Mouse (Mus musculus) forebrain, embryonic 15.5 days (tissue): ENCODE measurements around the gene Plcg2. TPM values are rescaled to one million over a fixed set of nuclear protein-coding genes. Genes with fewer than 3 reads are reported as not detected.

Experiments used
- ATAC-seq: fragments of 200-750 bp; cut with Nextera tagmentation; replicated peaks from 2 replicates; pipeline ENCODE4 v1.8.0; 2017; ENCODE audit warnings: mild to moderate bottlenecking, moderate TSS enrichment, moderate library complexity
- H3K27ac ChIP-seq: fragments of 300-500 bp; sonication (generic); replicated peaks from 2 replicates; pipeline ENCODE4 v1.5.1; 2015; ENCODE audit warnings: mild to moderate bottlenecking, inconsistent platforms
- H3K27me3 ChIP-seq: fragments of 300-500 bp; sonication (generic); 2 replicates; pipeline ENCODE4 v1.6.1; 2015; ENCODE audit warnings: inconsistent platforms
- H3K36me3 ChIP-seq: fragments of 300-500 bp; sonication (generic); 2 replicates; pipeline ENCODE4 v1.6.1; 2015; ENCODE audit warnings: mild to moderate bottlenecking, inconsistent platforms
- H3K4me1 ChIP-seq: fragments of 300-500 bp; sonication (generic); 2 replicates; pipeline ENCODE4 v1.6.1; 2015; ENCODE audit warnings: inconsistent platforms
- H3K4me2 ChIP-seq: fragments of 300-500 bp; sonication (generic); replicated peaks from 2 replicates; pipeline ENCODE4 v1.6.1; 2015; ENCODE audit warnings: mild to moderate bottlenecking, inconsistent platforms
- H3K4me3 ChIP-seq: fragments of 300-500 bp; sonication (generic); 2 replicates; pipeline ENCODE4 v1.5.1; 2015; ENCODE audit warnings: mild to moderate bottlenecking, inconsistent platforms
- H3K9ac ChIP-seq: fragments of 300-500 bp; sonication (generic); replicated peaks from 2 replicates; pipeline ENCODE4 v1.6.1; 2015; ENCODE audit warnings: mild to moderate bottlenecking, inconsistent platforms
- H3K9me3 ChIP-seq: fragments of 300-500 bp; sonication (generic); 2 replicates; pipeline ENCODE4 v1.6.1; 2016; ENCODE audit warnings: inconsistent platforms
- WGBS: fragments of 180-500 bp; shearing (Covaris S2); methylation state at CpG from one replicate; pipeline ENCODE4 v1.1.7; 2015; ENCODE audit warnings: mixed read lengths; 5-methylcytosine and 5-hydroxymethylcytosine counted together
- polyA plus RNA-seq: library from polyadenylated mRNA; unstranded; fragments of >200 nt; fragmentation: Nextera tagmentation; extraction: Ambion mirVana; gene quantifications from 2 replicates; pipeline ENCODE4 v1.2.1, GENCODE M21; 2015

The Plcg2 gene
- polyA plus RNA-seq, 1 experiment from 2014 or later: 0.89 TPM

DNA sequence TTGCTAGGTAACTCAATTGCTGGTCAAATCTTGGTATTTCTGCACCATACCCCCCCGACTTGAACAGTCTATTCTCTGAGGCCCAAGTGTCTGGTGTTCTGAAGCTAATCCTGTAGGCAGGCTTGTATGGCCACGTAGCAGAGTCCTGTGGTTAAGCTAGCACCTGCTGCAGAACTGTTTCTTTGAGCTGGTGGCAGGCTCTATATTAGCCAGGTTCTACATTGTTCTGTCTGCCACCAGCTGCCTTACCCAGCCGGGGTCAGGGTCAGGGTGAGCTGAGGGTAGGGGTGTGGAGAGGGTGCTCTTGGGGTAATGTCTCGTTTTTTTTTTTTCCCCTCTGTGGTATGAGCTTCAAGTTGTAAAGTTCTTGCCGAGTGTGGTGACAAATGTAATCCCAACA lies 31.1 kb downstream of the Plcg2 start:
- H3K27me3 ChIP-seq: no peaks in the 10 kb centered on the region
- H3K9ac ChIP-seq: no peak overlapping the region
- H3K4me2 ChIP-seq: no peak overlapping the region
- H3K27ac ChIP-seq: no peak overlapping the region
- no peak for ATAC-seq
- no peaks in the 10 kb centered on the region for H3K4me1 ChIP-seq
- 73% methylated on average over 5 of the region's 5 CpGs for WGBS
- H3K36me3 ChIP-seq: no peaks in the 10 kb centered on the region
- H3K4me3 ChIP-seq: no peak overlapping the region
- no peaks in the 10 kb centered on the region for H3K9me3 ChIP-seq

DNA sequence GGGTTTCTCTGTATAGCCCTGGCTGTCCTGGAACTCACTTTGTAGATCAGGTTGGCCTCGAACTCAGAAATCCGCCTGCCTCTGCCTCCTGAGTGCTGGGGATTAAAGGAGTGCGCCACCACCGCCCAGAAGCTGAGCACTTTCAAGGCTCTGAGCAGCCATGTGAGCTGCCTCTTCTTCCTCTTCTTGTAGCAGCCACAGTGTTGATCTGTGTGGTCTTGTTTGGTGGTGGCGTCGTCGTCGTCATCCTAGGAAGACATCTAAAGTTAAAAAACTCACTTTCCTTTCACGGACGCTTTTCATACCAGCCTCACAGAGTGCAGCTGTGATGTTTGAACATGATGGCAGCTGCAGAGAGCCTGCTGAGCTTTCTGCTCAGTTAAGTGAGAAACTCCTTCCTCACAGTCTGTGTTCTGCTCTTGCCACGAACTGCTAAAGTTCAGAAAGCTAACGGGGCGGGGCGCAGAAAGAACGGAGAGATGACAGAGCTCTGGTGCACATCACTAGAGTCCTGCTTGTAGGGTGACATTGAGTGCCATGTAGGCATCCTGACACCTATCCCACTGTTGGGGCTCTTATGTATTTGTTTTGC lies 34.4 kb downstream of the Plcg2 start:
- WGBS: 92% methylated on average over 15 of the region's 15 CpGs
- Histone ChIP-seq H3K27me3 (no peaks in the 10 kb centered on the region), H3K4me3 (no peak overlapping the region), H3K4me1 (no peaks in the 10 kb centered on the region), H3K4me2 (no peak overlapping the region), H3K27ac (no peak overlapping the region), H3K9me3 (no peaks in the 10 kb centered on the region), H3K36me3 (no peaks in the 10 kb centered on the region), H3K9ac (no peak overlapping the region)
- no peak for ATAC-seq

DNA sequence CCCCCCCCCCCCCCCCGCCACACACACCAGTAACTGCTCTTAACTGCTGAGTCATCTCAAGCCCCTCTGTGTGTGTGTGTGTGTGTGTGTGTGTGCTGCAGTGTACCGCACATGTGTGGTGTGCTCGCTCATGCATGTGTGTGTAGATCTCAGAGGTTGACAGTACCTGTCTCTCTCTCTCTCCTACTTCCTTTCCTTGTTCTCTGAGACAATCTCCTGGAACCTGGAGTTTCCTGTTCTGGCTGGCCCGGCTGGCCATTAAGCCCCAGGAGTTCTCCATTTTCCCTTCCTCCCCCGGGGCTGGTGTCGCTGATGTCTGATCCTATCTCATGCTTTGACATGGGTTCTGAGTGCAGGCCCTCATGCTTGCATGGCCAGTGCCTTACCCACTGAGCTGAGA lies 38.8 kb downstream of the Plcg2 start:
- WGBS: 71% methylated on average over 5 of the region's 6 CpGs

DNA sequence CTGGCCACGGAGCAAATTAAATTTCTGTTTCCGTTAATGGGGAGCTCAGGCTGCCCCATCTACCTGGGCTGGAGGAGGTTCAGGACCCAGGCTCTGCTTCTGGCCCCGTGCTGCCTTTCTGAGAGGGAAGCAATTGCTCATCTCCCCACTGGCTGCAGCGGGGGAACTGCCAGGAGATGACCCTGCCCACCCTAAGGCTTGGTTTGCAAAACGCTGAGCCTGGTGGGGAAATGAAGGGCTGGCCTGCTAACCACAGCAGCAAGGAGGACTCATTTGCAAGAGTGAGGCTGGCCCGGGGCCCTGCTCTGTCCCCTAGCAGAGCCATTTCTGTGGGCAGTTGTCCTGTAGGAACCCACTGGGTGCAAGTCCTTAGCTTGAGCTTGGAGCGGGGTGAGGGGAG lies 39.7 kb downstream of the Plcg2 start:
- H3K4me1 ChIP-seq: no peaks in the 10 kb centered on the region
- 78% methylated on average over 7 of the region's 7 CpGs for WGBS
- H3K9ac ChIP-seq: no peak overlapping the region
- no peak overlapping the region for H3K27ac ChIP-seq
- no peaks in the 10 kb centered on the region for H3K9me3 ChIP-seq
- no peak for ATAC-seq
- no peaks in the 10 kb centered on the region for H3K27me3 ChIP-seq
- no peak overlapping the region for H3K4me3 ChIP-seq
- no peaks in the 10 kb centered on the region for H3K36me3 ChIP-seq
- H3K4me2 ChIP-seq: no peak overlapping the region

More for the DNA sequence above, 38.8 kb downstream of the Plcg2 start:
- H3K27ac ChIP-seq: no peak overlapping the region
- no peaks in the 10 kb centered on the region for H3K9me3 ChIP-seq
- no peaks in the 10 kb centered on the region for H3K4me1 ChIP-seq
- H3K27me3 ChIP-seq: no peaks in the 10 kb centered on the region
- no peak overlapping the region for H3K9ac ChIP-seq
- no peak for ATAC-seq
- H3K4me2 ChIP-seq: no peak overlapping the region
- no peaks in the 10 kb centered on the region for H3K36me3 ChIP-seq
- H3K4me3 ChIP-seq: no peak overlapping the region

DNA sequence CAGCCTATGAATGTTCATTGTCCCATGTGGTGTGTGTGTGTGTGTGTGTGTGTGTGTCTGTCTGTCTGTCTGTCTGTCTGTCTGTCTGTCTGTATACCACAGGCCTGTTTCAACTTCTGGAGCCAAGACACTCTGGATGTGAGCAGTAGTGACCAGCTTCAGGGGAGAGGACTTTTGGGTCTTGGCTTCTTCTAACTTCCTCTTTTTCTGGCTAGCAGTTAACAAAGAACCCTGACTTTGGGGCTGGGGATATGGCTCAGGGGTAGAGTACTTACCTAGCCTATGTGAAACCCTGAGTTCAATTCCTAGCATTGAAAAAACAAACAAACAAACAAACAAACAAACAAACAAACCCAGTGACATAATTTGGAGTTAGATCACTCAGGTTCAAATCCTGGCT lies 44.9 kb downstream of the Plcg2 start:
- no peak for ATAC-seq
- Histone ChIP-seq H3K27ac (no peak overlapping the region), H3K27me3 (no peaks in the 10 kb centered on the region), H3K36me3 (no peaks in the 10 kb centered on the region), H3K4me1 (no peaks in the 10 kb centered on the region), H3K4me3 (no peak overlapping the region), H3K9me3 (no peaks in the 10 kb centered on the region), H3K4me2 (no peak overlapping the region), H3K9ac (no peak overlapping the region)

DNA sequence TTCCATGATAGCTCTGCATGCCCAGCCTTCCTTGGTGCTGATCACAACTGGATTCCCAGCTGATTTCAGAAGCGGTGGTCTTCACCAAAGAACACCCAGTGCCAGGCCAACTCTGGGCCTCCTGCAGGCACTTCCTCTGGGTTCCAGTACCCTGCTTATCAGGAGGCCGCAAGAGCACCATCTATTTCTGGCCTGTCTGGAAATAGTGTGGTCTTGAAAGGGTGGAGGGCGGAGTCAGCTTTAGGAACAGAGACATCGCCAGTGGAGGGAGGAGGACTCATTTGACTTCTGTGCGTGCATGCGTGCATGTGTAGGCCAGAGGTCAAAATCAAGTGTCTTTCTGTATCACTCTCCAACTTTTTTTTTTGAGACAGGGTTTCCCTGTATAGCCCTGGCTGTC lies 45.7 kb downstream of the Plcg2 start:
- H3K36me3 ChIP-seq: no peaks in the 10 kb centered on the region
- H3K4me1 ChIP-seq: no peaks in the 10 kb centered on the region
- no peak overlapping the region for H3K4me3 ChIP-seq
- no peaks in the 10 kb centered on the region for H3K27me3 ChIP-seq
- 87% methylated on average over 6 of the region's 6 CpGs for WGBS
- H3K4me2 ChIP-seq: no peak overlapping the region
- no peak overlapping the region for H3K27ac ChIP-seq
- H3K9ac ChIP-seq: no peak overlapping the region
- no peaks in the 10 kb centered on the region for H3K9me3 ChIP-seq
- no peak for ATAC-seq

DNA sequence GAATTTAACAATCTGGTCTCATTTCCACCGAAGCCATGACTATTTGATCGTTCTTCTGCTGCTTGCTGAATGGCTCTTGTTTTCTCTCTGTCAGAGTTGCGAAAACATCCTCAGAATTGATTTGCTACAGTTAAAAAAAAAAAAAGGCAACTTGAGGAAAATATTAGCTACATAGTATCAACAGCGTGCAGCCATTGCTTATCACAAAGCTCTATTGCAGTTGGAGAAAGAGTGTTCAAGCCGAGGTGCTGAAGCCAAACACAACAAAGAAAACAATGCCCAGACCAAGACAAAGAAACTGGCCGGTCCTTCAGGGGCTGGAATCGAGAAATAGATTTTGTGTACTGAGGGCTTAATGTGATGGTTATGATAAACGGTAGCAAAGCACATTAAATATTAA lies 47.0 kb downstream of the Plcg2 start:
- no peak overlapping the region for H3K9ac ChIP-seq
- H3K27ac ChIP-seq: no peak overlapping the region
- H3K4me2 ChIP-seq: no peak overlapping the region
- no peak overlapping the region for H3K4me3 ChIP-seq
- no peak for ATAC-seq
- no peaks in the 10 kb centered on the region for H3K9me3 ChIP-seq
- no peaks in the 10 kb centered on the region for H3K27me3 ChIP-seq
- H3K4me1 ChIP-seq: no peaks in the 10 kb centered on the region
- 58% methylated on average over 8 of the region's 8 CpGs for WGBS
- no peaks in the 10 kb centered on the region for H3K36me3 ChIP-seq

DNA sequence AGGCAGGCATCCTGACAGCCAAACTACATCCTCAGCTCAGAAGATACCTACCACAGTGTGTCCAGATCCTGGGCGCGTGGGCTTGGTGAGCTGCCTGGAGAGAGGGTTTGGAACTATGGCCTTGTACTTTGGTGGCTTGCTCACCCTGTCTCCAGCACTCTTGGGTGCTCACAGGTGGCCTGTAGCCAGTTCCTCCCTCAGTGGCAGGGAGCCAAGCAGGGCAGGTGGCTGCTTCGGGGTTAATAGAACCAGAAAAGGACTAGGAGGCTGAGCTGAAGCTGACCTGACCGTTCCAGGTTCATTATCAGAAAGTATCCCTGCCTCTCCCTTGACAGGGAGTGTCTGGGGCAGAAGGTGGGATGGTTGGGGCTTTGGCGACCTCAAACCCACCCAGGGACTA lies 48.3 kb downstream of the Plcg2 start:
- no peak overlapping the region for H3K4me3 ChIP-seq
- H3K27ac ChIP-seq: no peak overlapping the region
- H3K9me3 ChIP-seq: no peaks in the 10 kb centered on the region
- 81% methylated on average over 5 of the region's 5 CpGs for WGBS
- no peak overlapping the region for H3K9ac ChIP-seq
- ATAC-seq: no peak
- H3K4me2 ChIP-seq: no peak overlapping the region
- no peaks in the 10 kb centered on the region for H3K27me3 ChIP-seq
- H3K4me1 ChIP-seq: no peaks in the 10 kb centered on the region
- H3K36me3 ChIP-seq: no peaks in the 10 kb centered on the region

DNA sequence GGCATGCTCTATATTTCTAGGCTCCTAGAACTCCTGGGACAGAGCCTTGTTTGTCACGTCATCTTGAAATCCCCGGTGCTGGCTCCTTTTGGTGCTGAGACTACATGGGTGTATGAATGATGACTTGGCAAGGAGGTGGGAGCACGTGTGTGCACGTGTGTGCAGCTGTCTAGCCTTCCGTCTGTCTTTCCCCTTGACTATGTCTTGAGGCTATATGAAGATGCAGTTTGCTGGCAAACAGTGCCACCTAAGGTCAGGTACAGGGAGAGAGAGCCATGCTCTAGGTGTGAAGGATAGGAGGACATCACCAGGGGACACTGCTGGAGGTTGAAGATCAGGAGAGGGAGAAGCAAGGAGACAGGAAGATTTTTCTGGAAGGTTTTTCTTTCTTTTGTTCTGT lies 49.9 kb downstream of the Plcg2 start:
- no peak overlapping the region for H3K4me3 ChIP-seq
- H3K9me3 ChIP-seq: no peaks in the 10 kb centered on the region
- no peak overlapping the region for H3K4me2 ChIP-seq
- no peak overlapping the region for H3K27ac ChIP-seq
- no peak for ATAC-seq
- no peaks in the 10 kb centered on the region for H3K27me3 ChIP-seq
- H3K36me3 ChIP-seq: no peaks in the 10 kb centered on the region
- WGBS: 90% methylated on average over 5 of the region's 5 CpGs
- no peaks in the 10 kb centered on the region for H3K4me1 ChIP-seq
- H3K9ac ChIP-seq: no peak overlapping the region

DNA sequence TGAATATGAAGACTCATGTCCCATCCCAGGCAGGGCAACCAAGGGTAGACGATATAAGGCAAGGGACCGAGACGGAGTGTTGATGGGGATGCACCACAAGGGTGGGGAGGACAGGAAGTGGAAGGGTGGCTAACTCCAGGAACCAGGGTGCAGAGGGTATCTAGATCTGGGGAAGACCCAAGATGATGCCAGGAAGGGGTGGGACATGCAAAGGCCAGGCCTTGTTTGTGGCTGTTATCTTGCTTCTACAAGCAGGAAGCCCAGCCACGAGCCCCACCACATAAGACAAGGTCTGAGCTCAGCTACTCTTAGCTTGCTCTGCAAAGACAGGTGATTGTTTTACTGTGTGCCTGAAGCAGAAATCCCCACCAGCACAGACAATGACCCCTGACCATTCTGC lies 50.4 kb downstream of the Plcg2 start:
- Histone ChIP-seq H3K9ac (no peak overlapping the region), H3K9me3 (no peaks in the 10 kb centered on the region), H3K4me3 (no peak overlapping the region), H3K27ac (no peak overlapping the region), H3K36me3 (no peaks in the 10 kb centered on the region), H3K4me1 (no peaks in the 10 kb centered on the region), H3K27me3 (no peaks in the 10 kb centered on the region), H3K4me2 (no peak overlapping the region)
- 85% methylated on average over 4 of the region's 4 CpGs for WGBS
- ATAC-seq: no peak

DNA sequence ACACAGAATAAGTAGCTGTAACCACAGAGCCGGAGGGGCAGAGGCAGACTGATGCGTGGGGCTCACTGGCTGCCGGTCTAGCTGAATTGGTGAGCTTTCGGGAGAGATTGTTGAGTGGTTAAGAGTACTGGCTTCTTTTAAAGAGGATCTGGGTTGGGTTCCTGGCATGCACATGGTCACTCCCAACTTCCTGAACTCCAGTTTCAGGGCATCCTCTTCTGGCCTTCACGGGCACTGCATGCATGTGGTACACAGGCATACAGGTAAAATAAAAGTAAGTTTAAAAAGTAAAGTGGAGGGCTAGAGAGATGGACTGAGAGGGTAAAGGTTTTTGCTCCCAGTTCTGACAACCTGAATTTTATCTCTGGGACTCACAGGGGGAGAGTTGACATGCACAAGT lies 52.4 kb downstream of the Plcg2 start:
- H3K4me3 ChIP-seq: no peak overlapping the region
- no peaks in the 10 kb centered on the region for H3K36me3 ChIP-seq
- no peak overlapping the region for H3K27ac ChIP-seq
- no peak overlapping the region for H3K9ac ChIP-seq
- WGBS: 91% methylated on average over 5 of the region's 5 CpGs
- no peaks in the 10 kb centered on the region for H3K27me3 ChIP-seq
- H3K4me2 ChIP-seq: no peak overlapping the region
- no peak for ATAC-seq
- H3K9me3 ChIP-seq: no peaks in the 10 kb centered on the region
- no peaks in the 10 kb centered on the region for H3K4me1 ChIP-seq

DNA sequence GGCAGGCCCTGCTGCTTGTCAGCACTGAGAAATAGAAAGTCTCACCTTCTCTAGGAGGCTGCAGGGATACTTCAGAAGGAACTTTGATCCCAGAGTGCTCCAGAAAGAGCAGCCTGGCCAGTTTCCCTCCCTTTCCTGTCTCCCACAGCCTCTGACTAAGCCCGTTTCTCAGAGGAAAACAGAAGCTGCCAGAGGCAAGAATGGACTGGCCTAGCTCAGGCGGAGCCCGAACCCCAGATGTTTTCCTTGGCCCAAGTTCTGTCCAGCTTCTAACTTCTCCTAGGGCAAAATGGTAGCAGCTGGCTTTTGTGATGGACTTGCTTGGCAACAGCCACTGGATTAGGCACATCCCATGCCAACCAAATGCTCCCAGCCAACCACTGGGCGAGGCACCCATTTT lies 62.9 kb downstream of the Plcg2 start:
- H3K27me3 ChIP-seq: no peaks in the 10 kb centered on the region
- H3K36me3 ChIP-seq: no peaks in the 10 kb centered on the region
- WGBS: 79% methylated on average over 4 of the region's 4 CpGs
- no peak overlapping the region for H3K4me2 ChIP-seq
- no peak overlapping the region for H3K9ac ChIP-seq
- H3K9me3 ChIP-seq: no peaks in the 10 kb centered on the region
- H3K4me1 ChIP-seq: 0 out of 2 replicates have a peak, but pooled peaks cover 3% of the 10 kb centered on the region
- no peak overlapping the region for H3K4me3 ChIP-seq
- no peak overlapping the region for H3K27ac ChIP-seq
- no peak for ATAC-seq

DNA sequence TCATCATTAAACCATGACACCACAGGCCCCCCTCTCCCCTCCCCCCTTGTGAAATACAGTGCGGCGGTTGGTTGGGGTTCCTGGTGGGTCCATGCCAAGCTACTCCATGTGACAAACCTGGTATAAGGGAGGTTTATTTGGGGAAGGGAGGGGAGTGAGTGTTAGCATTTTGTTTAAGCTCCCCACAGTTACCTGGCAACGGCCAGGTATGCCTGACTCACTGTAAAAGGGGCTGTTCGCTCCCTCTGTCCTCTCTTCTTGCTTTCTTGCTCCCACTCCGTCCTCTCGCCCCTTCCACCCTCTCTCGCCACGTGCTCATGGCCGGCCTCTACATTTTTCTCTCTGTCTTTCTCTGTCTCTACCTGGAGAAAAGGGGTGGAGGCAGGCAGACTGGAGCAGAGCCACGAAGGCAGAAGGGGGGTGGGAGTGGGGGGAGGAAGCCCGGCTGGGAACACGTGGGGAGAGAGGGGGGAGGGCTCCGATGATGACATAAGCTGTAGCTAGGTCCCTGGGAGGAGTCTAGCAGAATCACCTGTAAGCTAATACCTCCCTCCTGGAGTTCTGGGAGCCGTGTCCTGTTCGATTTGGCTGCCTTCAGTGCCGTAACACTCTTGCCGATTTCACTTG lies 63.8 kb downstream of the Plcg2 start:
- peak overlapping the region; percentile 29 for H3K4me2 ChIP-seq
- no peak overlapping the region for H3K9ac ChIP-seq
- H3K27me3 ChIP-seq: no peaks in the 10 kb centered on the region
- no peak overlapping the region for H3K27ac ChIP-seq
- 16% methylated on average over 17 of the region's 17 CpGs for WGBS
- peak overlapping the region; percentile 10 for H3K4me3 ChIP-seq
- 0 out of 2 replicates have a peak, but pooled peaks cover 3% of the 10 kb centered on the region for H3K4me1 ChIP-seq
- no peaks in the 10 kb centered on the region for H3K36me3 ChIP-seq
- no peaks in the 10 kb centered on the region for H3K9me3 ChIP-seq
- no peak for ATAC-seq
